Mouse (Mus musculus): Measurements from ENCODE around the gene Zxdc. TPM values are rescaled to one million over a fixed set of nuclear protein-coding genes. Genes with fewer than 3 reads are reported as not detected.

Gene Zxdc
- polyA plus RNA-seq (2012; rRNA removed; ENCODE audit: low replicate concordance): 20.4 and 31.9 TPM in 2 replicates

DNA sequence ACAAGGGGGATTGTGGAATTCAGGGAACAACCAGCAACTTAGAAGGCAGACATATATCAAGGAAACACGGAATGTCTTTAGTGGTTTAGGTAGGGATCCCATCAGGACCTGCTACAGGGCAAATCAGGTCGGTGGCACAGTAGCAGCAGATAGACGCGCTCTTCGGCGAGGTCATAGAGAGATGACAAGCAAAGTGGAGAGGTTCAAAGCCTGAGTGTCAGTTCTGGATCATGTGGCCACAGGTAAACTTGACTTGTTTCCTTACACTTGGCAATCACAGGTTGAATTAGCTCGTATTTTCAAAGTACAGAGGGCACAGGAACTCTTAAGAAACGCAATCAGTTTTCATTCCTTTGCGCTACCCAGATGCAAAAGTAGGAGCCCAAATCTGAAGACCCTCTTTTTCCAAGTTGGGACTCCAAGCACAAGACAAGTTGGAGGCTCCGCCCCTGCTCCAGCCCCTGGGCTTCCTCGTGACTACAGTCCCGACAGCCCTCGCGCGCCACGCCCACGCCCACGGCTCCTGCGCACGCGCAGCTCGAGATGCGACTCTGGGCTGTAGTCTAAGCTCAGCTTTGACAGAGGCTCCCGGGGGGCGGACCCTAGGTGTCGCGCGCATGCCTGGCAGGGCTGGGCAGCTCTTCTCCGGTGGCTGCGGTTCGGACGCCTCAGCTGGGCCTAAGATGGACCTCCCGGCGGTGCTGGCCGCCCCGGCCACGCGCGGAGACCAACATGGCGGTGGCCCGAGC lies at the start of gene Zxdc:
Gene Zxdc, plus strand, starts transcription at position 517 of the 749 bp plus-strand sequence.

DNA sequence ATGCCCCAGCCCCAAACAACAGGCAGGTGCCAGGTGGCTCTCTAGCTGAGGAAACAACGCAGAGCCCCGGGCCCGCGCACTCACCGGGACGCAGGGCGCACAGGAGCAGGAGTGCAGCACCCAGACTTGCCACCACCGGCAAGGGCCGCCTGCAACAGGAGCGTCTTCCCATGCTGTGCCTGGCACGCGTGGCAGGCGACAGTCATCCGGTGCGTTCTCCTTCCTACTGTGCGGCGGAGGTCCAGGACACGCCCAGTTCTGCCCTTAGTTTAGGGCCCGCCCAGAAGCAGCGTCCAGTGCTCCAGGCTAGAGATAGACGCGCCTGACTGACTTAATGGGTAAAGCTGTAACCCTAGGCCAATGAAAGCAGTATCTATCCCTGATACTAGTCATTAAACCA lies 44.3 kb upstream of the Zxdc start, which contains the start of gene Chst13:
Gene Chst13, minus strand, starts transcription at position 195 of the 400 bp plus-strand sequence.

GRCm38 (mm10) chr6:90332561-90333425 lies 36.5 kb upstream of the Zxdc start, which contains the start of gene Uroc1:
Gene Uroc1 (plus strand): TSS chr6:90333284.

DNA sequence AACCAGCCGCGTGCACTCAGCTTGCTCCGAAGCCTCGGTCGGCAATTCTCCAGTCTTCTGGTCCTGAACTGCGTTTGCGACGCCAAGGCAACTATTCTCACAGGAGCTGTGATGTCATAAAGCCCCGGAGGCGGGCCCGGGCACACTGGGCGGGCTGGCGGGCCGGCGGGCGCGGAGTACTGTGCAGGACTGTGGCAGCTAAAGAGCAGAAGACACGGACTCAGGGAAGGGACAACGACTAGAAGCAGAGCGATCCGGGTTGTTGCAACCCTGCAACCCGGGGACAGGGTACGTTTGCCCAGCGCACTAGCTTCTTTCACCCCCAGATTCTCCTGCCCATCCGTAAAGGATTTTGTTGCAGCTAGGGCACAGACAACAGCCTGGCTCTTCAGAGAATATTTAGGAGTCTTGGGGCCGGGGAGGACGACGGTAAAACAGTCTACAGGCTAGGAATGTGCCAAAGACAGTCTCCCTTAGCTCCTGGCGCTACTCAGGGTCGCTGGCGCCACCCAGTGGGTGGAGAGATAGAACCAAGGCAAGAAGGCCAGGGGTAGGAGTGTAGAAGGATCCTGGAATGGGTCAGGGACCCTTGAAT lies 59.2 kb downstream of the Zxdc start, which contains the start of gene Cfap100:
Gene Cfap100, minus strand, starts transcription at position 418 of the 595 bp plus-strand sequence.

Other genes starting within 250 kb of the Zxdc start
- not detected in 2 replicates for gene Vmn1r51, start 246.9 kb upstream of the Zxdc start, polyA plus RNA-seq (2012; rRNA removed; ENCODE audit: low replicate concordance)
- gene Vmn1r52, start 194.7 kb upstream of the Zxdc start, polyA plus RNA-seq (2012; rRNA removed; ENCODE audit: low replicate concordance): not detected in 2 replicates
- not detected in 2 replicates for gene V1ra8, start 166.7 kb upstream of the Zxdc start, polyA plus RNA-seq (2012; rRNA removed; ENCODE audit: low replicate concordance)
- 0.30 TPM in 1 of 2 replicates, not detected in the other for gene Vmn1r53, start 145.1 kb upstream of the Zxdc start, polyA plus RNA-seq (2012; rRNA removed; ENCODE audit: low replicate concordance)
- not detected in 2 replicates for gene Vmn1r54, start 123.2 kb upstream of the Zxdc start, polyA plus RNA-seq (2012; rRNA removed; ENCODE audit: low replicate concordance)
- gene BC048671, start 68.3 kb upstream of the Zxdc start, polyA plus RNA-seq (2012; rRNA removed; ENCODE audit: low replicate concordance): not detected in 2 replicates
- 0.43 and 0.46 TPM in 2 replicates for gene Chst13, start 44.3 kb upstream of the Zxdc start, polyA plus RNA-seq (2012; rRNA removed; ENCODE audit: low replicate concordance)
- not detected in 2 replicates for gene Uroc1, start 36.2 kb upstream of the Zxdc start, polyA plus RNA-seq (2012; rRNA removed; ENCODE audit: low replicate concordance)
- 0.08 and 0.20 TPM in 2 replicates for gene Cfap100, start 59.3 kb downstream of the Zxdc start, polyA plus RNA-seq (2012; rRNA removed; ENCODE audit: low replicate concordance)
- gene Klf15, start 93.1 kb downstream of the Zxdc start, polyA plus RNA-seq (2012; rRNA removed; ENCODE audit: low replicate concordance): 10.1 and 41.3 TPM in 2 replicates
- gene Aldh1l1, start 116.9 kb downstream of the Zxdc start, polyA plus RNA-seq (2012; rRNA removed; ENCODE audit: low replicate concordance): 22.8 and 63.3 TPM in 2 replicates
- 2.1 and 7.6 TPM in 2 replicates for gene Slc41a3, start 235.2 kb downstream of the Zxdc start, polyA plus RNA-seq (2012; rRNA removed; ENCODE audit: low replicate concordance)

Data from duodenum, adult 2 months (tissue).